Mouse (Mus musculus) midbrain, embryonic 13.5 days (tissue): ENCODE data around the gene Esrrg. TPM values are rescaled to one million over a fixed set of nuclear protein-coding genes. Genes with fewer than 3 reads are reported as not detected.

Experiments
- ATAC-seq: fragments of 200-750 bp; cut with Nextera tagmentation; 2 replicates; pipeline ENCODE4 v1.8.0; 2017; ENCODE audit warnings: mild to moderate bottlenecking, moderate TSS enrichment, moderate library complexity
- H3K27ac ChIP-seq: fragments of 300-500 bp; sonication (generic); 2 replicates; pipeline ENCODE4 v1.5.1; 2015; ENCODE audit warnings: inconsistent platforms, mild to moderate bottlenecking, moderate library complexity
- H3K27me3 ChIP-seq: fragments of 300-500 bp; sonication (generic); 2 replicates; pipeline ENCODE4 v1.6.1; 2015; ENCODE audit warnings: mild to moderate bottlenecking, inconsistent platforms
- H3K36me3 ChIP-seq: fragments of 300-500 bp; sonication (generic); 2 replicates; pipeline ENCODE4 v1.6.1; 2015; ENCODE audit warnings: mild to moderate bottlenecking, inconsistent platforms
- H3K4me1 ChIP-seq: fragments of 300-500 bp; sonication (generic); replicated peaks from 2 replicates; pipeline ENCODE4 v1.6.1; 2015; ENCODE audit warnings: inconsistent platforms
- H3K4me2 ChIP-seq: fragments of 300-500 bp; sonication (generic); replicated peaks from 2 replicates; pipeline ENCODE4 v1.6.1; 2015; ENCODE audit warnings: moderate library complexity, mild to moderate bottlenecking, inconsistent platforms
- H3K4me3 ChIP-seq: fragments of 300-500 bp; sonication (generic); replicated peaks from 2 replicates; pipeline ENCODE4 v1.5.1; 2015; ENCODE audit warnings: mild to moderate bottlenecking, inconsistent platforms
- H3K9ac ChIP-seq: fragments of 300-500 bp; sonication (generic); replicated peaks from 2 replicates; pipeline ENCODE4 v1.6.1; 2015; ENCODE audit warnings: mild to moderate bottlenecking, inconsistent platforms
- H3K9me3 ChIP-seq: fragments of 300-500 bp; sonication (generic); 2 replicates; pipeline ENCODE4 v1.6.1; 2016; ENCODE audit warnings: mild to moderate bottlenecking, inconsistent platforms
- WGBS: fragments of 180-500 bp; shearing (Covaris S2); methylation state at CpG from one replicate; pipeline ENCODE4 v1.1.7; 2015; 5-methylcytosine and 5-hydroxymethylcytosine counted together
- polyA plus RNA-seq: library from polyadenylated mRNA; unstranded; fragments of >200 nt; fragmentation: Nextera tagmentation; extraction: Ambion mirVana; gene quantifications from 2 replicates; pipeline ENCODE4 v1.2.1, GENCODE M21; 2015

Gene Esrrg
- polyA plus RNA-seq, 1 experiment from 2014 or later: 16.5 TPM

DNA sequence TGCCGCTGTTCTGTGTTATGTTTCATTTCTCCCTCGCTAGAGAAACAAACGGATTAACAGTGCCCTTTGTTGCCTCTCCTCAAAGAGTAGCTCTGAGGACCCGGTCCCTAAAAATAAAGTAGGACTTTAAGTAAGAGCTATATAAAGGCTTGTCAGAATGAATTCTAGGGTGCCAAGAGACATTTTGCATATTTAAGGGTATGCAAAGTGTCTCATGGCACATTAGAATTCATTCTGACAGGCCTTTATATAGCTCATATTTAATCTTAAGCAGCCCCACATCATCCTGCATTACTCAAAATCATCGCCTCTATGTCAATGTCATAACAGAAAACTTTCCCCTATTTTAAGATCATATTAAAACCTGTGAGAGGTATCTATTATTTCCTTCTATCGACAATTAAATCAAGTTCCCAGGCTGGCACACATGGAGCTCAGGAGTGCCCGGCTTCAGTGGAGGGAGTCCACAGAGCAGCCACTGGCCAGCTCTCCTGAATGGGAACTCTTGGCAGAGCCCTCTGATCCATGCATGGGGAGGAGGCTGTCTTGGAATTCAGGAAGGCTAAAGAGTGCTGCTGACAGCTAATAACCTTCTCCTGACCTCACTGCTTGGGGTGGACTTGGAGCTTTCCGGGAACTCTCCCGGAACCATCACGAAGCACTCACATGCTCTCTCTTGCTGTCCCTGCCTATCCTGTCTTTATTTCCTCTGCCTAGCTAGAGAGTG is 606.5 kb downstream of the Esrrg start:
- WGBS: 41% methylated on average over 10 of the region's 10 CpGs
- H3K4me2 ChIP-seq: no peak overlapping the region
- no peak overlapping the region for H3K4me3 ChIP-seq
- H3K27me3 ChIP-seq: no peaks in the 10 kb centered on the region
- no peak for ATAC-seq
- H3K27ac ChIP-seq: no peak overlapping the region
- no peaks in the 10 kb centered on the region for H3K9me3 ChIP-seq
- H3K9ac ChIP-seq: no peak overlapping the region
- no peaks in the 10 kb centered on the region for H3K36me3 ChIP-seq
- H3K4me1 ChIP-seq: peaks cover 9% of the 10 kb centered on the region

DNA sequence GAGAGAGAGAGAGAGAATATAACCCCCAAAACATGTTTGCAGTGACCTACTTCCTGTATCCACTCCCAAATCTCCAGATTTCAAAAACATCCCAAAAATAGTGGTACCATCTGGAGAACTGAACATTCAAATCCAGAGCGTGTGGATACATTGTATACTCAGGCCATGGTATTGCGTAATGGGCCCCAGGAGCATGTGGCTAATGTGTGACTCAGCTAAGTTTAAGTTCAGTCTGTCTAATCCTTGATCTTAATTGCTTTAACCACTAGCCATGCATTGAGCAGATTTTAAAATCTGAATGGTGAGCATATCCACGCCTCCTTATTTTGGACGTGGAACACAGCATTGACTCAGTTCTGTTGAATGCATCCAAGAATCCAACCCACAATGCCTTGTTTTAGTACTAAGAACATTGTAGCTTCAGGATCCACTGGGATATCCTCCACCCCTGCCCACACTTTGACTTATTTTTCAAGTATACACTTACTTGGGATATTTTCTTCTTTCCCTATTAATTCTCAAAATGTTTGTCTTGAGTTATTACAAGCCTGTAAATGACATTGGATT is 612.7 kb downstream of the Esrrg start:
- H3K4me2 ChIP-seq: no peak overlapping the region
- H3K4me1 ChIP-seq: no peaks in the 10 kb centered on the region
- WGBS: 89% methylated on average over 4 of the region's 4 CpGs
- no peak overlapping the region for H3K9ac ChIP-seq
- H3K9me3 ChIP-seq: no peaks in the 10 kb centered on the region
- no peak overlapping the region for H3K4me3 ChIP-seq
- H3K27ac ChIP-seq: no peak overlapping the region
- H3K36me3 ChIP-seq: no peaks in the 10 kb centered on the region
- ATAC-seq: no peak
- H3K27me3 ChIP-seq: no peaks in the 10 kb centered on the region

DNA sequence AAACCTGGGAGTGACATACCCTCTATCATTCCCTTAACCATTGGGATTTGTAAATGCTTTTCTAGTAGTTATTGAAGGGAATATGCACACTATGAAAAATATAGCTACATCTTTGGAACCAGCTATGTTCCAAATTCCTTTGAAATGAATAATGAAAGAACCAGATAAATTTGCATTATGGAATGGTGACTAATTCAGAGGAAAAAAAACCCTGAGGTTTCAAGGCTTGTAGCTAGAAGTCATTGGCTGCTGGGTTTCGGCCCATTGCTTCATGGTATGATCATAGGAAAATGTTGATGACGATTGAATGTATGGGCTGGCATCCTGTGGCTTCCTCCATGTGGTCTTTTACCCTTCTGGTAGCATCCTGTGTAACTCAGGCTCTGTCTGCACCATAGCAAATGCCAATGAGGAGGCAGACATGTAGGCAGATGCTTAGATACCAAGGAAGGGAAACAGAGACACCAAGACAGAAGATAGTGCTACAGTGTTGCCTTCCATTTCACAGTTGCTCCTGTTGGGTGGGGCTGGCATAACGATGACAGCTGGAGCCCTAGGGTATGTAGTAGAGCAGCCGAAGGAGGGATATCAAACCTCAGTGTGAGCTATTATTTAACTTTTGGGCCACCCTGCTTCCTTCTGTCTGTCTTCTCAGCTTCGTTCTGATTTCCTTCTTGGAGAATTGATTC is 624.6 kb downstream of the Esrrg start:
- H3K4me3 ChIP-seq: no peak overlapping the region
- H3K27me3 ChIP-seq: no peaks in the 10 kb centered on the region
- ATAC-seq: no peak
- no peak overlapping the region for H3K4me2 ChIP-seq
- H3K4me1 ChIP-seq: no peaks in the 10 kb centered on the region
- no peaks in the 10 kb centered on the region for H3K36me3 ChIP-seq
- H3K9ac ChIP-seq: no peak overlapping the region
- WGBS: 88% methylated on average over 5 of the region's 5 CpGs
- H3K9me3 ChIP-seq: no peaks in the 10 kb centered on the region
- no peak overlapping the region for H3K27ac ChIP-seq

DNA sequence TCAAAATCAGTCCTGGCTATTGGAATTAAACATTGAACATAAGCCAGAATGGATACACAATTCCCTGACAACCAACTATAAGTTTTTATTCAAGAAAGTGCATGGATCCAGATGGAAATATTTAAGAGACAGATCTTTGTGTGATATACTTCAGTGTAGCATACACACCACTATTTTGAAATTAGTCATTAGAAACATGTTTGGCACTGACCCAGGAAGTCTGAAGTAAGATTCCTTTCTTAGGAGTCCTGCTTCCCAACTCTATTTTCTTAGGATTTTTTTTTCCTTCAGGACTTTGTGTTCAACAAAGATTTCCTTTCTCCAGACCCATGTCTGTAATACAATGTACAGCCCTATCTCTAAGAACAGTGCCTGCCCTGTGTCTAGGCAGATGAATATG is 630.0 kb downstream of the Esrrg start:
- Histone ChIP-seq H3K9ac (no peak overlapping the region), H3K4me1 (no peaks in the 10 kb centered on the region), H3K4me3 (no peak overlapping the region), H3K4me2 (no peak overlapping the region), H3K27ac (no peak overlapping the region), H3K36me3 (no peaks in the 10 kb centered on the region), H3K27me3 (no peaks in the 10 kb centered on the region), H3K9me3 (no peaks in the 10 kb centered on the region)
- ATAC-seq: no peak

DNA sequence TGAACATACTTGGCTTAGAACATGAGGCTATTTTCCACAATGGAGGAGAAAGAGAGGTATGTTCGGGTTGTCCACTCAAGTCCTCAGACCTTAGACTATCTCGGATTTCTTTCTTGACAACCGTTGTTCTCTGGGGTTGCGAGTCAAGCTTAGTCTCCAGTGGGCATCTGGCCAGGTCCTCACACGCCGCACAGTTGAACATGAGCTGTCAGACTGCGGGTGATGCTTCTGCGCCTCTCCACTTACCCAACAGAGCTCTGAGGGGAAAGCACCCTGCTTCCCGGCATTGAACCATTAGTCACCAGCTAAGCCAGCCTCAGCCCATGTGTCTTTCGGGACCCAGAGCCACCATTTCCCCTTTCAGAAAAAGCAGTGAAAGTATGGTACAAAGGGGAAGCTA is 633.2 kb downstream of the Esrrg start:
- no peaks in the 10 kb centered on the region for H3K27me3 ChIP-seq
- 92% methylated on average over 10 of the region's 10 CpGs for WGBS
- H3K9ac ChIP-seq: no peak overlapping the region
- H3K4me3 ChIP-seq: no peak overlapping the region
- ATAC-seq: no peak
- no peak overlapping the region for H3K27ac ChIP-seq
- H3K4me1 ChIP-seq: no peaks in the 10 kb centered on the region
- H3K9me3 ChIP-seq: no peaks in the 10 kb centered on the region
- no peaks in the 10 kb centered on the region for H3K36me3 ChIP-seq
- H3K4me2 ChIP-seq: no peak overlapping the region

DNA sequence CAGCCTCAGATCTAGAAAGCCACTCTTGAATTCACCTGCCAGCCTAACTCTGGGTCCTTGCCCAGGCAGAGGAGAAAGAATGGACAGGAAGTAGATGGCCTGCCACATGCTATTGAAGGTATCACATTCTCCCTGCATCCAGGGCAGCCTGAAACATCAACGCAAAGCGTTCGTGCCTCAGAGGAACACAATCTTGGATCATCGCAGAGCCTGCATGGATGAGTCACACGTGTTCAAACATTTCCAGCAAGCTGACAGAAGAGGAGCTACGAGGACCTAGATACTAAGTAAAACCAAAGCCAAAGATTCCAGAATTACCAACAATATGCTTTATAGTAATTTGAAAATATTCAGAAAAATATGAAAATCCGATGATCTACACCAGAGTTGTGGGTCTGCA is 648.9 kb downstream of the Esrrg start:
- peaks cover 23% of the 10 kb centered on the region for H3K4me1 ChIP-seq
- no peaks in the 10 kb centered on the region for H3K27me3 ChIP-seq
- WGBS: 90% methylated on average over 7 of the region's 7 CpGs
- H3K4me2 ChIP-seq: no peak overlapping the region
- no peak overlapping the region for H3K9ac ChIP-seq
- no peak overlapping the region for H3K4me3 ChIP-seq
- H3K36me3 ChIP-seq: no peaks in the 10 kb centered on the region
- no peaks in the 10 kb centered on the region for H3K9me3 ChIP-seq
- H3K27ac ChIP-seq: no peak overlapping the region
- ATAC-seq: no peak

DNA sequence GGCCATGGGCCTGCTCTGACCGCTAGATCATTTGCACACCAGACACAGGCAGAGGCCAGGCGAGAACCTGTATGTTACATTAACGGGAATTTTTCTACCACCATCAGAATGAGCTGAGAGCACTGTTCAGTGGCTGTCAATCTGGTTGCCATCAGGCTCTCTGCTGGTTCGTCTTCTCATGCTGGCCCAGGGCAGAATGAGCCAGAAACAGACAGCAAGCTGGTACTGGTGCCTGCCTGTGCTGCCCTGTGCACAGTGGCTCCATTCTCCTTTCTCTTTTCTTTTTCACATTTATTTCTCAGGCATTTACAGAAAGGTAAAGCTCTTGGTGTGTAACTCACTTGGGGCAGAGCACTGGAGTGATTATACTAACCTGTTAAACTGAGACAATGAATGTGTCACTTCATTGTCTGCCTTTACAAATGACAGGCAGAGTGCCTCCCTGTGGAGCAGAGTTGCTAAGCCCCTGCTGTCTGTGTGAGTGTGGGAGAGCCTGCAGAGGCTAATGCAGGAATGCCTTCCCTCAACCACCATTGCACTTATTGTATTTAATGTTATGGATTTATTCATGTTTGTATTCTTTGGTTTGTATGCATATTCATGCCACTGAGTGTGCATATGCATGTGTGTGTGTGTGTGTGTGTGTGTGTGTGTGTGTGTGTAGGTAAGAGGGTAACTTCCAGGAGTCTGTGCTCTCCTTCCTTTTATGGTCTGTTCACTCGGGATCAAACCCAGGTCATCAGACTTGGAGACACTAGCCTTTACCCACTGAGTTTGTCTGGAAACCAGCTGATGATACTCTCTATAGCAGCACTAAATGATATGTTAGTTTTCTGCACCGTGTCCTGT is 651.9 kb downstream of the Esrrg start:
- peak overlapping the region; percentile 36 for H3K27ac ChIP-seq
- WGBS: 53% methylated on average over 6 of the region's 6 CpGs
- peak; percentile 85 for ATAC-seq

DNA sequence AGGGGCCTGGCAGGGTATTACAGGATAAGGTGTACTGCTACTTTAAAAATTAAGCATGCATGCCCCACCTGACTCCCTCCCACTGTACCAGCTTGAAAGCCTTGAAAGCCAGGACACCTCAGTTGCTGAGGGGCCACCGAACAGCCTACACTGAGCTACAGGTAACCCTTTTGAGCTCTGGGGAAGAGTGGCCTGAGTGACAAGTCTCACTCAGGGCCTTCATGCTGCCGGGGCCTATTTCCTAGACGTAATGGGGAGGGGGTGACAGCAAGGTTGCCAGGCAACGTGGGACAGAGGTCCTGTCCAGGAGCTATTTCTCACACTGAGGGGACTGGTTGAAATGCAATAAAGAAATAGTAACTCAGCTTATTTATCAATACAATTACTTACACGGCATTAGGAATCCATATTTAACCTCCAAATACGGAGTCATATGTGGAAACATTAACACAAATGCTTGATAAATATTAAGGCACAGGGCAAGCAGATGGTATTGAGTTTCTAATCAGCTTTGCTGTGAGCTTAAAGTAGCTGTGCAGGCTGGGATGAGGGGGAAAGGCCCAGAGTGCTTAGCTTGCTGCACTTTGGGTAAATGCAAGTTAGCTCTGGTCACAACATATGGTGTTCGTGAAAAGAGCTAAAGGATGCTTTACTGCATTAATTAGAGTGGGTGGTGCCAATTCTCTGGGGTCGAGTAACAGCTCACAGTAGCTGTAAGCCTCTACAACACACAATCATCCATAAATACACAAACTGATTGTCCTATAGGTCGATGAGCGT is 653.5 kb downstream of the Esrrg start, which contains the start of gene Ush2a:
Gene Ush2a, plus strand, starts transcription at position 121 of the 780 bp plus-strand sequence.
- ATAC-seq: peak; percentile 60
- no peaks in the 10 kb centered on the region for H3K9me3 ChIP-seq
- H3K27ac ChIP-seq: 0 out of 2 replicates have a peak within 1 kb of the TSS, but pooled peaks have one; percentile 11

More for the DNA sequence above, 651.9 kb downstream of the Esrrg start:
- Histone ChIP-seq H3K9me3 (no peaks in the 10 kb centered on the region), H3K4me2 (no peak overlapping the region), H3K36me3 (no peaks in the 10 kb centered on the region), H3K27me3 (no peaks in the 10 kb centered on the region), H3K4me1 (peaks cover 25% of the 10 kb centered on the region), H3K4me3 (no peak overlapping the region), H3K9ac (no peak overlapping the region)

More for the DNA sequence above, 653.5 kb downstream of the Esrrg start, which contains the start of gene Ush2a:
- Histone ChIP-seq H3K9ac (no peak within 1 kb of the TSS), H3K36me3 (no peaks in the 10 kb centered on the region), H3K27me3 (no peaks in the 10 kb centered on the region), H3K4me1 (peaks cover 25% of the 10 kb centered on the region), H3K4me3 (no peak within 1 kb of the TSS), H3K4me2 (no peak within 1 kb of the TSS)
- 35% methylated on average over 10 of the region's 10 CpGs for WGBS
